Mouse (Mus musculus): ENCODE results near the gene Sesn2. TPM values are rescaled to one million over a fixed set of nuclear protein-coding genes. Genes with fewer than 3 reads are reported as not detected.

The Sesn2 gene
- total RNA-seq, 2 experiments from 2014 or later: 14.4 to 16.8 TPM

Other genes starting within 250 kb of the Sesn2 start
- 10 to 100 TPM; 21.4 to 23.4 TPM for gene Gmeb1, start 248.9 kb downstream of the Sesn2 start, total RNA-seq (2021)
- 10 to 100 TPM; 25.1 to 26.7 TPM for gene Taf12, start 236.1 kb downstream of the Sesn2 start, total RNA-seq (2021)
- gene Rab42, start 207.1 kb downstream of the Sesn2 start, total RNA-seq (2021): 1 to 10 TPM; 1.2 to 2.5 TPM
- 10 to 100 TPM; 21.9 to 22.0 TPM for gene Trnau1ap, start 181.0 kb downstream of the Sesn2 start, total RNA-seq (2021)
- 10 to 100 TPM in 1 of 2 experiments, 1 to 10 TPM in 1; 9.8 to 12.3 TPM for gene Rcc1, start 156.9 kb downstream of the Sesn2 start, total RNA-seq (2021)
- gene Phactr4, start 88.0 kb downstream of the Sesn2 start, total RNA-seq (2021): 10 to 100 TPM; 10.7 to 12.4 TPM
- 1 to 10 TPM; 7.9 to 9.7 TPM for gene Med18, start 46.6 kb downstream of the Sesn2 start, total RNA-seq (2021)
- gene Atpif1, start 23.2 kb upstream of the Sesn2 start, total RNA-seq (2021): 100 to 1,000 TPM; 426 to 434 TPM
- gene Dnajc8, start 25.0 kb upstream of the Sesn2 start, total RNA-seq (2021): 10 to 100 TPM; 87.9 to 92.5 TPM
- 1 to 10 TPM; 1.3 to 1.5 TPM for gene Ptafr, start 53.6 kb upstream of the Sesn2 start, total RNA-seq (2021)
- 10 to 100 TPM; 27.9 to 28.0 TPM for gene Eya3, start 128.5 kb upstream of the Sesn2 start, total RNA-seq (2021)
- gene Xkr8, start 222.0 kb upstream of the Sesn2 start, total RNA-seq (2021): 1 to 10 TPM; 4.0 to 5.2 TPM
- 1 to 10 TPM; 3.6 to 4.8 TPM for gene Smpdl3b, start 246.8 kb upstream of the Sesn2 start, total RNA-seq (2021)